Mouse (Mus musculus) stomach, embryonic 16.5 days (tissue): ENCODE measurements around the gene Tdpoz5. TPM values are rescaled to one million over a fixed set of nuclear protein-coding genes. Genes with fewer than 3 reads are reported as not detected.
"Not testable (repeated sequence)": the region's sequence is repeated elsewhere in the genome, so short reads cannot be mapped to it uniquely, and the experiment has no call there.

Experiments used
- ATAC-seq: fragments of 200-750 bp; cut with Nextera tagmentation; 2 replicates; pipeline ENCODE4 v1.8.0; 2017; ENCODE audit warnings: moderate number of reproducible peaks, moderate TSS enrichment; ENCODE audit not compliant: insufficient read depth, low FRiP score
- H3K27ac ChIP-seq: fragments of 300-500 bp; sonication (generic); 2 replicates; pipeline ENCODE4 v1.5.1; 2014; ENCODE audit warnings: low read length
- H3K27me3 ChIP-seq: fragments of 300-500 bp; sonication (generic); 2 replicates; pipeline ENCODE4 v1.6.1; 2014; ENCODE audit warnings: low read length, control low read depth, mixed read lengths; ENCODE audit not compliant: control insufficient read depth, insufficient read depth
- H3K36me3 ChIP-seq: fragments of 300-500 bp; sonication (generic); 2 replicates; pipeline ENCODE4 v1.6.1; 2014; ENCODE audit warnings: low read length; ENCODE audit not compliant: control insufficient read depth, insufficient read depth
- H3K4me1 ChIP-seq: fragments of 300-500 bp; sonication (generic); 2 replicates; pipeline ENCODE4 v1.6.1; 2014; ENCODE audit warnings: low read length, control low read depth, mixed read lengths; ENCODE audit not compliant: control insufficient read depth, insufficient read depth
- H3K4me2 ChIP-seq: fragments of 300-500 bp; sonication (generic); 2 replicates; pipeline ENCODE4 v1.6.1; 2014; ENCODE audit warnings: low read depth, low read length, mixed read lengths
- H3K4me3 ChIP-seq: fragments of 300-500 bp; sonication (generic); replicated peaks from 2 replicates; pipeline ENCODE4 v1.5.1; 2014; ENCODE audit warnings: mild to moderate bottlenecking, low read length
- H3K9ac ChIP-seq: fragments of 300-500 bp; sonication (generic); 2 replicates; pipeline ENCODE4 v1.6.1; 2014; ENCODE audit warnings: low read length
- H3K9me3 ChIP-seq: fragments of 300-500 bp; sonication (generic); replicated peaks from 2 replicates; pipeline ENCODE4 v1.6.1; 2016; ENCODE audit warnings: low read length, control low read depth; ENCODE audit not compliant: control insufficient read depth
- WGBS: fragments of 180-500 bp; shearing (Covaris S2); extraction: QIAGEN DNeasy Blood & Tissue Kit; methylation state at CpG from one replicate; pipeline ENCODE4 v1.1.7; 2014; 5-methylcytosine and 5-hydroxymethylcytosine counted together
- polyA plus RNA-seq: library from polyadenylated mRNA; unstranded; fragments of >200 nt; fragmentation: Nextera tagmentation; extraction: Ambion mirVana; gene quantifications from 2 replicates; pipeline ENCODE4 v1.2.1, GENCODE M21; 2015

Gene Tdpoz5
- polyA plus RNA-seq, result not detected in 2 replicates

DNA sequence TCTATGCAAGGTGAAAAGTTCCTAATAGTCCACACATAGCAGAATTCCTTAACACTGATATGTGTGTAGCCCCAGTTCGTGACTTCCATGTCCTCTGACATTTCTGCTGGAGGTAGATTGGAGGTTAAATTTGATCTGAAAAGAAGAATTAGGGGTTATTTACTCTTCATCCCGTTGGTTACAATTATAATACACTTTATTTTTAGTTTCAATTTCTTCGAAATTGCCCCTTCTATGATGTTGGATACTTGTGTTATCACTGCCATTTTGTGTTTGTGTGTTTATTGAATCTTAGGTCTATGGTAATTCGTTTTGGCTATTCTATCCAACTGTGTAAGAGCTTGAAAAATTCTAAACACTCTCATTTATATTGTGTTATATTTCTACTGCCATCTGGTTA, at the start of gene Tdpoz5:
Gene Tdpoz5, minus strand, starts transcription at position 101 of the 400 bp plus-strand sequence.
- not testable (repeated sequence) for ATAC-seq

DNA sequence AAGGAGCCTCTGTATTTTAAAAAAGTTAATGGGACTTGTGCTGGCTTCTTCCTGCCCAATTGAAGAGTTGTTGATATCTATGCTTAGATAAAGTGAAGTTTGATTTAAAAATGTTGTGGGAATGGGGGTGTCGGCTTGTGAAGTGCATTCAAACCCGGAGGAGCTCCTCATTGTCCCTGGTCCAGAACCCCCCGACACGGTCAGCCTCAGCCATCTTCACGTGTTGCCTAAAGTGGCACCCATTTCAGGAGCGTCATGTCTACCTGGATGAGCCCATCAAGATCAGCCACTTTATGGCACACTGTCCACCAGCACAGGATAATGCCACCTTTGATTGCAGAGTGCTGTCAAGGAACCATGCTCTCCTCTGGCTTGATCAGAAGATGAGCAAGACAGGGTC, 7.8 kb upstream of the Tdpoz5 start:
- 89% methylated on average over 5 of the region's 6 CpGs for WGBS
- H3K9me3 ChIP-seq, H3K27ac ChIP-seq, ATAC-seq, H3K4me1 ChIP-seq, H3K9ac ChIP-seq, H3K27me3 ChIP-seq, H3K4me2 ChIP-seq, H3K4me3 ChIP-seq, H3K36me3 ChIP-seq: not testable (repeated sequence)

More for the DNA sequence above, at the start of gene Tdpoz5:
- not testable (repeated sequence) for H3K9me3 ChIP-seq, H3K4me3 ChIP-seq, H3K4me1 ChIP-seq, H3K36me3 ChIP-seq, H3K27me3 ChIP-seq, H3K4me2 ChIP-seq, H3K9ac ChIP-seq, H3K27ac ChIP-seq
- 73% methylated on average over 2 of the region's 4 CpGs for WGBS

DNA sequence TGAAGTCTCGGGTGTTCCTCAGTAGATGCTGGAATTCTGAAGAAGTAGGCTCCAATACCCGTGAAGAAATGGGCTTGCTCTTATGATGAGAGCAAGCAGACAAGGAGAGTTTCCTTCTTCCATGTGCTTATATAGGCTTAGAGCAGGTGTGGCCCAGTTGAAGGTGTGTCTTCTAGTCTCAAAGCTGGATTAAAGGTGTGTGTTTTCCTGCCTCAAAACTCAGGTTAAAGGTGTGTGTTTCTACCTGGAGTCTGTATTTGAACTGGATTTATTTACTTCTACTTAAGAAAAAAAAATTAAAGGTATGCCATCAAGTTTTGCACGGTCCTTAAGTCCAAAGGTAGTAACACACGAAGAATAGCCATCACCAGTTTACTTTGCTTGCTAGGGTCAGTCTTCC, 17.7 kb downstream of the Tdpoz5 start, which contains the start of gene Gm9117:
Gene Gm9117, minus strand, starts transcription at position 101 of the 400 bp plus-strand sequence.
- H3K4me3 ChIP-seq, H3K36me3 ChIP-seq, H3K27me3 ChIP-seq, H3K27ac ChIP-seq, ATAC-seq, H3K4me1 ChIP-seq, H3K9me3 ChIP-seq, H3K9ac ChIP-seq, H3K4me2 ChIP-seq: not testable (repeated sequence)
- WGBS, result 61% methylated on average over 3 of the region's 4 CpGs

DNA sequence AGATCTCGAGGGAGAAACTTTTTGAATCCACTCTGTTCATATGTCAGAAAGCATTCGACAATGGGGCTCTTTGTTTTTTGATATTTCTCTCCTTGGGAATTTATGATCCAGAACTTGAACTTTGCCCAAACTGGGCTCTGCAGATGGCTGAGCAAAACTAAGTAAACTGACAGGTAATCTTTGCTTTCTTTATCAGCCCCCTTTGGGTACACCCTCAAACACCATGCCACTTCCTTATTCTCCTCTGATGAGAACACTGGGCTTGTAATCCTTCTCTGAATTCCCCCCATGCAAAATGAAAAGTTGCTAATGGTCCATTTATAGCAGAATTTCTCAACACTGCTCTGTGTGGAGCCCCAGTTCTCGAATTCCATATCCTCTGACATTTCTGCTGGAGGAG, 22.7 kb downstream of the Tdpoz5 start:
- H3K27ac ChIP-seq, H3K9ac ChIP-seq, H3K4me2 ChIP-seq, H3K4me3 ChIP-seq, H3K9me3 ChIP-seq, H3K27me3 ChIP-seq, H3K4me1 ChIP-seq, H3K36me3 ChIP-seq: not testable (repeated sequence)
- peak; percentile 71; the same call in 1 of the 2 replicates for ATAC-seq
- no CpG with 5 or more reads among the region's 3 CpGs for WGBS

Other genes with a start within 250 kb of the Tdpoz5 start
- not detected in 2 replicates for gene Gm5773, start 188.3 kb downstream of the Tdpoz5 start, polyA plus RNA-seq
- not detected in 2 replicates for gene Tdpoz4, start 164.9 kb downstream of the Tdpoz5 start, polyA plus RNA-seq
- gene Tdpoz3, start 135.3 kb downstream of the Tdpoz5 start, polyA plus RNA-seq, result not detected in 2 replicates
- gene Gm9117, start 17.8 kb downstream of the Tdpoz5 start, polyA plus RNA-seq, result 0.10 TPM in 1 of 2 replicates, not detected in the other
- gene Gm9125, start 93.6 kb upstream of the Tdpoz5 start, polyA plus RNA-seq, result 0.12 TPM in 1 of 2 replicates, not detected in the other
- gene Gm10697, start 111.3 kb upstream of the Tdpoz5 start, polyA plus RNA-seq, result not detected in 2 replicates
- not detected in 2 replicates for gene Gm10696, start 216.9 kb upstream of the Tdpoz5 start, polyA plus RNA-seq
- not detected in 2 replicates for gene Gm5286, start 235.4 kb upstream of the Tdpoz5 start, polyA plus RNA-seq